Mouse (Mus musculus) thymus, adult 2 months (tissue): ENCODE results near the gene Phrf1. TPM values are rescaled to one million over a fixed set of nuclear protein-coding genes. Genes with fewer than 3 reads are reported as not detected.

Experiments used
- DNase-seq: peaks from one replicate; pipeline ENCODE4 v3.0.0; 2021
- H3K27ac ChIP-seq: fragments of 200-500 bp; 2 replicates; pipeline ENCODE4 v1.5.1; 2012; ENCODE audit warnings: low read length, control low read depth; ENCODE audit not compliant: control insufficient read depth, insufficient read depth
- H3K27me3 ChIP-seq: fragments of 200-500 bp; 2 replicates; pipeline ENCODE4 v1.6.1; 2012; ENCODE audit warnings: mild to moderate bottlenecking, low read length, moderate library complexity, mixed read lengths; ENCODE audit not compliant: control insufficient read depth, insufficient read depth
- H3K36me3 ChIP-seq: fragments of 200-500 bp; 2 replicates; pipeline ENCODE4 v1.6.1; 2012; ENCODE audit warnings: mild to moderate bottlenecking, low read length, moderate library complexity; ENCODE audit not compliant: control insufficient read depth, insufficient read depth
- H3K4me1 ChIP-seq: fragments of 200-500 bp; replicated peaks from 2 replicates; pipeline ENCODE4 v1.6.1; 2012; ENCODE audit warnings: low read length; ENCODE audit not compliant: control insufficient read depth, insufficient read depth
- H3K4me3 ChIP-seq: fragments of 200-500 bp; 2 replicates; pipeline ENCODE4 v1.5.1; 2012; ENCODE audit warnings: mild to moderate bottlenecking, low read length, control low read depth, moderate library complexity; ENCODE audit not compliant: control insufficient read depth, insufficient read depth
- CTCF ChIP-seq: fragments of 200-500 bp; IDR thresholded peaks from 2 replicates; pipeline ENCODE4 v1.5.1; 2012; ENCODE audit warnings: mild to moderate bottlenecking, control low read depth, low read length, moderate library complexity, borderline replicate concordance; ENCODE audit not compliant: control insufficient read depth, poor library complexity, insufficient read depth; ENCODE audit errors: extremely low read depth
- POLR2A ChIP-seq: fragments of 200-500 bp; IDR thresholded peaks from 2 replicates; pipeline ENCODE4 v1.6.1; 2012; ENCODE audit warnings: mild to moderate bottlenecking, low read length, control low read depth, moderate library complexity; ENCODE audit not compliant: control insufficient read depth, poor library complexity, insufficient read depth; ENCODE audit errors: extremely low read depth
- WGBS: fragments of 180-500 bp; shearing (Covaris S2); methylation state at CpG from one replicate; pipeline ENCODE4 v1.1.7; 2018; 5-methylcytosine and 5-hydroxymethylcytosine counted together
- polyA plus RNA-seq: library from polyadenylated mRNA; depleted of rRNA; stranded (reverse); fragments of >200 nt; gene quantifications from 2 replicates; pipeline ENCODE4 v1.2.3, GENCODE M21; 2012

Gene Phrf1
- polyA plus RNA-seq, 1 experiment: 64.1 TPM

- H3K36me3 ChIP-seq: no peaks in the 10 kb centered on the region
- no peaks in the 10 kb centered on the region; the same call in 1 of the 2 replicates for H3K27me3 ChIP-seq
- H3K4me3 ChIP-seq: no peak overlapping the region
- no peak for DNase-seq
- WGBS: 97% methylated on average over 3 of the region's 3 CpGs
- no peak overlapping the region for H3K27ac ChIP-seq
- H3K4me1 ChIP-seq: no peaks in the 10 kb centered on the region
- TF ChIP-seq CTCF: no peak
Measured at GRCm38 (mm10) chr7:141288042-141288441, 59.5 kb downstream of the Phrf1 start.

- H3K27ac ChIP-seq: no peak within 1 kb of the TSS
- 10% methylated on average over 46 of the region's 46 CpGs for WGBS
- peaks cover 7% of the 10 kb centered on the region for H3K27me3 ChIP-seq
- TF ChIP-seq POLR2A (no peak), CTCF (no peak)
- H3K4me1 ChIP-seq: no peaks in the 10 kb centered on the region
- DNase-seq: no peak
- H3K4me3 ChIP-seq: no peak within 1 kb of the TSS
- H3K36me3 ChIP-seq: no peaks in the 10 kb centered on the region
Measured at GRCm38 (mm10) chr7:141291921-141292582, 63.5 kb downstream of the Phrf1 start, which contains the start of gene Drd4. TSS of gene Drd4 (plus strand) at chr7:141292006.

GRCm38 (mm10) chr7:141292583-141293388 is 64.2 kb downstream of the Phrf1 start:
- Histone ChIP-seq H3K4me3 (no peak overlapping the region), H3K27ac (no peak overlapping the region), H3K27me3 (peaks cover 7% of the 10 kb centered on the region), H3K4me1 (no peaks in the 10 kb centered on the region), H3K36me3 (no peaks in the 10 kb centered on the region)
- DNase-seq: no peak
- 76% methylated on average over 15 of the region's 15 CpGs for WGBS
- no peak for TF ChIP-seq POLR2A
- no peak for TF ChIP-seq CTCF

- H3K4me3 ChIP-seq: no peak overlapping the region
- 2% methylated on average over 53 of the region's 53 CpGs for WGBS
- H3K36me3 ChIP-seq: no peaks in the 10 kb centered on the region
- H3K27me3 ChIP-seq: peaks cover 7% of the 10 kb centered on the region
- no peak overlapping the region for H3K27ac ChIP-seq
- TF ChIP-seq POLR2A: no peak
- no peak for TF ChIP-seq CTCF
- DNase-seq: no peak
- H3K4me1 ChIP-seq: no peaks in the 10 kb centered on the region
Measured at GRCm38 (mm10) chr7:141293852-141294471, 65.4 kb downstream of the Phrf1 start.

DNA sequence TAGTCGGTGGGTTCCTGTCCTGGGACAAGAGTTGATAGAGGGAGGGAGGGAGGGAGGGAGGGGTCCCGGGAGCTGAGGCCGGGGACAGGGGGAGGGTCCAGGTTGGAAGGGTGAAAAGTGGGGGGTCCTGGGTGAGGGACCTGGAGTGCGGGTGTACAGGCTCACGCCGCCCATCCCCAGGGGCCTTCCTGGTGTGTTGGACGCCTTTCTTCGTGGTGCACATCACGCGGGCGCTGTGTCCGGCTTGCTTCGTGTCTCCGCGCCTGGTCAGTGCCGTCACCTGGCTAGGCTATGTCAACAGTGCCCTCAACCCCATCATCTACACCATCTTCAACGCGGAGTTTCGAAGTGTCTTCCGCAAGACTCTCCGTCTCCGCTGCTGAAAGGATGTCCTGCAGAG is 65.9 kb downstream of the Phrf1 start:
- H3K4me3 ChIP-seq: no peak overlapping the region
- H3K27me3 ChIP-seq: peaks cover 7% of the 10 kb centered on the region
- no peak for DNase-seq
- 11% methylated on average over 22 of the region's 22 CpGs for WGBS
- TF ChIP-seq CTCF (no peak), POLR2A (no peak)
- no peaks in the 10 kb centered on the region for H3K36me3 ChIP-seq
- no peak overlapping the region for H3K27ac ChIP-seq
- H3K4me1 ChIP-seq: no peaks in the 10 kb centered on the region

- peaks cover 5% of the 10 kb centered on the region for H3K4me1 ChIP-seq
- peaks cover 7% of the 10 kb centered on the region for H3K27me3 ChIP-seq
- 100% methylated on average over 3 of the region's 3 CpGs for WGBS
- H3K36me3 ChIP-seq: peaks cover 11% of the 10 kb centered on the region; the same call in 1 of the 2 replicates
- no peak for DNase-seq
- H3K27ac ChIP-seq: no peak overlapping the region
- no peak for TF ChIP-seq POLR2A
- TF ChIP-seq CTCF: no peak
- H3K4me3 ChIP-seq: no peak overlapping the region
Measured at GRCm38 (mm10) chr7:141297926-141298650, 69.5 kb downstream of the Phrf1 start.
